Mouse (Mus musculus): ENCODE measurements around the gene Olfr877. TPM values are rescaled to one million over a fixed set of nuclear protein-coding genes. Genes with fewer than 3 reads are reported as not detected.

Gene Olfr877
- total and polyA plus RNA-seq, 2 experiments, result not detected

GRCm38 (mm10) chr9:37833341-37833740 lies 20.7 kb upstream of the Olfr877 start:
- Histone ChIP-seq H3K4me3 (ENCODE audit: insufficient read depth, low read depth, low read length) (no peak overlapping the region), H3K27ac (replicated peaks; ENCODE audit: insufficient read depth, low read depth, low read length) (no peak overlapping the region), H3K4me1 (ENCODE audit: control insufficient read depth, insufficient read depth, low read length) (no peaks in the 10 kb centered on the region), H3K9ac (ENCODE audit: low read depth, low read length) (no peak overlapping the region), H3K36me3 (ENCODE audit: control insufficient read depth, insufficient read depth, low read length) (no peaks in the 10 kb centered on the region), H3K27me3 (ENCODE audit: control insufficient read depth, insufficient read depth, low read length) (no peaks in the 10 kb centered on the region), H3K79me2 (ENCODE audit: control insufficient read depth, insufficient read depth, low read length) (no peaks in the 10 kb centered on the region)
- TF ChIP-seq CTCF (IDR thresholded peaks at IDR 0.05; ENCODE audit: low read depth, low read length) (no peak), POLR2A (IDR thresholded peaks at IDR 0.05; ENCODE audit: extremely low read depth, insufficient read depth, low read length) (no peak)
- DNase-seq (ENCODE audit: extremely low read depth, low read depth, low spot score), result no peak
- 71% methylated on average over 1 of the region's 1 CpGs for WGBS

DNA sequence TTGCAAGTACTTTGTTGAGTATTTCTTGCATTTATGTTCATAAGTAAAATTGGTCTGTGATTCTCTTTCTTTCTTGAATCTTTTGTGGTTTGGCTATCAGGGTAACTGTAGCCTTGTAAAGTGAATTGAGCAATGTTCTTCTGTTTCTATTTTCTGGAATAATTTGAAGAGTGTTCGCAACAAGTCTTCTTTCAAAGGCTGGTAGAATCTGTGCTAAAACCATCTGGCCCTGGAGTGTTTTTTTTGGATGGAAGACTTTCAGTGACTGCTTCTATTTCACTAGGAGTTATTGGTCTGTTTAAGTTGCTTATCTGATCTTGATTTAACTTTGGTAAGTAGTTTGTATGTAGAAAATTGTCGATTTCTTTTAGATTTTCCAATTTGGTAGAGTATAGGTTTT lies 4.8 kb upstream of the Olfr877 start:
- WGBS, result 74% methylated on average over 2 of the region's 2 CpGs
- no peak for TF ChIP-seq POLR2A (IDR thresholded peaks at IDR 0.05; ENCODE audit: extremely low read depth, insufficient read depth, low read length)
- no peak for TF ChIP-seq CTCF (IDR thresholded peaks at IDR 0.05; ENCODE audit: low read depth, low read length)
- Histone ChIP-seq H3K4me3 (ENCODE audit: insufficient read depth, low read depth, low read length) (no peak overlapping the region), H3K79me2 (ENCODE audit: control insufficient read depth, insufficient read depth, low read length) (no peaks in the 10 kb centered on the region), H3K27ac (replicated peaks; ENCODE audit: insufficient read depth, low read depth, low read length) (no peak overlapping the region), H3K27me3 (ENCODE audit: control insufficient read depth, insufficient read depth, low read length) (no peaks in the 10 kb centered on the region), H3K4me1 (ENCODE audit: control insufficient read depth, insufficient read depth, low read length) (no peaks in the 10 kb centered on the region), H3K9ac (ENCODE audit: low read depth, low read length) (no peak overlapping the region), H3K36me3 (ENCODE audit: control insufficient read depth, insufficient read depth, low read length) (no peaks in the 10 kb centered on the region)
- DNase-seq (ENCODE audit: extremely low read depth, low read depth, low spot score), result no peak

- H3K27me3 ChIP-seq (ENCODE audit: control insufficient read depth, insufficient read depth, low read length), result no peaks in the 10 kb centered on the region
- H3K4me3 ChIP-seq (ENCODE audit: insufficient read depth, low read depth, low read length), result no peak overlapping the region
- no peaks in the 10 kb centered on the region for H3K36me3 ChIP-seq (ENCODE audit: control insufficient read depth, insufficient read depth, low read length)
- no peak overlapping the region for H3K9ac ChIP-seq (ENCODE audit: low read depth, low read length)
- no peak overlapping the region for H3K27ac ChIP-seq (replicated peaks; ENCODE audit: insufficient read depth, low read depth, low read length)
- WGBS, result 71% methylated on average over 1 of the region's 1 CpGs
- H3K4me1 ChIP-seq (ENCODE audit: control insufficient read depth, insufficient read depth, low read length), result no peaks in the 10 kb centered on the region
- TF ChIP-seq CTCF (IDR thresholded peaks at IDR 0.05; ENCODE audit: low read depth, low read length) (no peak), POLR2A (IDR thresholded peaks at IDR 0.05; ENCODE audit: extremely low read depth, insufficient read depth, low read length) (no peak)
- H3K79me2 ChIP-seq (ENCODE audit: control insufficient read depth, insufficient read depth, low read length), result no peaks in the 10 kb centered on the region
- no peak for DNase-seq (ENCODE audit: extremely low read depth, low read depth, low spot score)
These were observed 9.3 kb downstream of the Olfr877 start for GRCm38 (mm10) chr9:37863325-37863724.

- no peak overlapping the region for H3K4me3 ChIP-seq (ENCODE audit: insufficient read depth, low read depth, low read length)
- 50% methylated on average over 1 of the region's 1 CpGs for WGBS
- no peak for DNase-seq (ENCODE audit: extremely low read depth, low read depth, low spot score)
- no peaks in the 10 kb centered on the region for H3K4me1 ChIP-seq (ENCODE audit: control insufficient read depth, insufficient read depth, low read length)
- no peak overlapping the region for H3K27ac ChIP-seq (replicated peaks; ENCODE audit: insufficient read depth, low read depth, low read length)
- H3K36me3 ChIP-seq (ENCODE audit: control insufficient read depth, insufficient read depth, low read length), result no peaks in the 10 kb centered on the region
- H3K79me2 ChIP-seq (ENCODE audit: control insufficient read depth, insufficient read depth, low read length), result no peaks in the 10 kb centered on the region
- H3K9ac ChIP-seq (ENCODE audit: low read depth, low read length), result no peak overlapping the region
- H3K27me3 ChIP-seq (ENCODE audit: control insufficient read depth, insufficient read depth, low read length), result no peaks in the 10 kb centered on the region
- TF ChIP-seq CTCF (IDR thresholded peaks at IDR 0.05; ENCODE audit: low read depth, low read length), result no peak
- no peak for TF ChIP-seq POLR2A (IDR thresholded peaks at IDR 0.05; ENCODE audit: extremely low read depth, insufficient read depth, low read length)
These were observed 16.2 kb downstream of the Olfr877 start for GRCm38 (mm10) chr9:37870246-37870645.

GRCm38 (mm10) chr9:37871097-37871496 lies 17.0 kb downstream of the Olfr877 start:
- Histone ChIP-seq H3K4me1 (ENCODE audit: control insufficient read depth, insufficient read depth, low read length) (no peaks in the 10 kb centered on the region), H3K36me3 (ENCODE audit: control insufficient read depth, insufficient read depth, low read length) (no peaks in the 10 kb centered on the region), H3K79me2 (ENCODE audit: control insufficient read depth, insufficient read depth, low read length) (no peaks in the 10 kb centered on the region), H3K9ac (ENCODE audit: low read depth, low read length) (no peak overlapping the region), H3K27ac (replicated peaks; ENCODE audit: insufficient read depth, low read depth, low read length) (no peak overlapping the region), H3K27me3 (ENCODE audit: control insufficient read depth, insufficient read depth, low read length) (no peaks in the 10 kb centered on the region), H3K4me3 (ENCODE audit: insufficient read depth, low read depth, low read length) (no peak overlapping the region)
- TF ChIP-seq POLR2A (IDR thresholded peaks at IDR 0.05; ENCODE audit: extremely low read depth, insufficient read depth, low read length), result no peak
- TF ChIP-seq CTCF (IDR thresholded peaks at IDR 0.05; ENCODE audit: low read depth, low read length), result no peak
- DNase-seq (ENCODE audit: extremely low read depth, low read depth, low spot score), result no peak
- 76% methylated on average over 1 of the region's 1 CpGs for WGBS

DNA sequence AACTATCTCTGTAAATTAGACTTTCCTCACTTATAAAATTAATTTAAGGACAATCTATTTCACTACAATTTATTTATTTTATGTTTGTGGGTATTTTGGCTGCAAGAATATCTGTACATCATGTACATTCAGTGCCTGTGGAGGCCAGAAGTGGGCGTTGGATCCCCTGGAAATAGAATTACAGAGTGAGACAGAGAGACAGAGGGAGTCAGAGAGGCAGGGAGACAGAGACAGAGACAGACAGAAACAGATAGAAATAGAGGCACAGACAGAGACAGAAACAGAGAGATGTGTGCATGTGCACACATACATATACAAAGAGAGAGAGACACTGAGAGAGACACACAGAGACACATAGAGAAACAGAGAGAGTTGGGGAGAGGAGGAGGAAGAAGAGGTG lies 17.5 kb downstream of the Olfr877 start:
- TF ChIP-seq CTCF (IDR thresholded peaks at IDR 0.05; ENCODE audit: low read depth, low read length), result no peak
- no peak for TF ChIP-seq POLR2A (IDR thresholded peaks at IDR 0.05; ENCODE audit: extremely low read depth, insufficient read depth, low read length)
- Histone ChIP-seq H3K36me3 (ENCODE audit: control insufficient read depth, insufficient read depth, low read length) (no peaks in the 10 kb centered on the region), H3K79me2 (ENCODE audit: control insufficient read depth, insufficient read depth, low read length) (no peaks in the 10 kb centered on the region), H3K27ac (replicated peaks; ENCODE audit: insufficient read depth, low read depth, low read length) (no peak overlapping the region), H3K4me3 (ENCODE audit: insufficient read depth, low read depth, low read length) (no peak overlapping the region), H3K9ac (ENCODE audit: low read depth, low read length) (no peak overlapping the region), H3K27me3 (ENCODE audit: control insufficient read depth, insufficient read depth, low read length) (no peaks in the 10 kb centered on the region), H3K4me1 (ENCODE audit: control insufficient read depth, insufficient read depth, low read length) (no peaks in the 10 kb centered on the region)
- 41% methylated on average over 1 of the region's 1 CpGs for WGBS
- no peak for DNase-seq (ENCODE audit: extremely low read depth, low read depth, low spot score)

Measured in liver, adult 2 months (tissue).